Mouse (Mus musculus): ENCODE data around the gene Rnf207. TPM values are rescaled to one million over a fixed set of nuclear protein-coding genes. Genes with fewer than 3 reads are reported as not detected.
A peak's percentile ranks its signal among the peaks of the same experiment; 100 is the strongest.

Rnf207 gene
- polyA plus RNA-seq, 1 experiment from 2014 or later = 8.4 TPM

GRCm38 (mm10) chr4:152283186-152283950, 35.4 kb downstream of the Rnf207 start:
- H3K27ac ChIP-seq (ENCODE audit: low read depth, low read length) = no peak overlapping the region
- peak; percentile 78 for ATAC-seq (ENCODE audit: low read depth)
- peak overlapping the region; percentile 18; the same call in 1 of the 2 replicates for H3K9ac ChIP-seq (replicated peaks; ENCODE audit: low read depth, low read length)
- H3K36me3 ChIP-seq (ENCODE audit: control insufficient read depth, insufficient read depth, low read length) = no peaks in the 10 kb centered on the region
- no peaks in the 10 kb centered on the region for H3K9me3 ChIP-seq (ENCODE audit: control insufficient read depth, low read length)
- peak overlapping the region; percentile 51 for H3K4me2 ChIP-seq (ENCODE audit: low read depth, low read length)
- WGBS = 7% methylated on average over 50 of the region's 70 CpGs
- H3K27me3 ChIP-seq (ENCODE audit: control insufficient read depth, insufficient read depth, low read length) = peaks cover 77% of the 10 kb centered on the region
- H3K4me3 ChIP-seq (ENCODE audit: low read depth, low read length) = peak overlapping the region; percentile 27
- peaks cover 22% of the 10 kb centered on the region for H3K4me1 ChIP-seq (ENCODE audit: control insufficient read depth, insufficient read depth, low read length)

- WGBS = 19% methylated on average over 27 of the region's 34 CpGs
- peak overlapping the region; percentile 27 for H3K4me3 ChIP-seq (ENCODE audit: low read depth, low read length)
- peak overlapping the region; percentile 51 for H3K4me2 ChIP-seq (ENCODE audit: low read depth, low read length)
- peaks cover 22% of the 10 kb centered on the region for H3K4me1 ChIP-seq (ENCODE audit: control insufficient read depth, insufficient read depth, low read length)
- ATAC-seq (ENCODE audit: low read depth) = no peak
- H3K27me3 ChIP-seq (ENCODE audit: control insufficient read depth, insufficient read depth, low read length) = peaks cover 72% of the 10 kb centered on the region
- H3K9ac ChIP-seq (replicated peaks; ENCODE audit: low read depth, low read length) = peak overlapping the region; percentile 18; the same call in 1 of the 2 replicates
- no peak overlapping the region for H3K27ac ChIP-seq (ENCODE audit: low read depth, low read length)
- H3K36me3 ChIP-seq (ENCODE audit: control insufficient read depth, insufficient read depth, low read length) = no peaks in the 10 kb centered on the region
- no peaks in the 10 kb centered on the region for H3K9me3 ChIP-seq (ENCODE audit: control insufficient read depth, low read length)
Measured at GRCm38 (mm10) chr4:152282721-152283120, 36.1 kb downstream of the Rnf207 start.

GRCm38 (mm10) chr4:152281601-152282000, 37.2 kb downstream of the Rnf207 start:
- H3K27ac ChIP-seq (ENCODE audit: low read depth, low read length) = no peak overlapping the region
- H3K9me3 ChIP-seq (ENCODE audit: control insufficient read depth, low read length) = no peaks in the 10 kb centered on the region
- H3K4me1 ChIP-seq (ENCODE audit: control insufficient read depth, insufficient read depth, low read length) = peaks cover 14% of the 10 kb centered on the region
- no peaks in the 10 kb centered on the region for H3K36me3 ChIP-seq (ENCODE audit: control insufficient read depth, insufficient read depth, low read length)
- WGBS = 69% methylated on average over 15 of the region's 15 CpGs
- no peak overlapping the region for H3K4me3 ChIP-seq (ENCODE audit: low read depth, low read length)
- peaks cover 61% of the 10 kb centered on the region for H3K27me3 ChIP-seq (ENCODE audit: control insufficient read depth, insufficient read depth, low read length)
- H3K4me2 ChIP-seq (ENCODE audit: low read depth, low read length) = no peak overlapping the region
- no peak overlapping the region for H3K9ac ChIP-seq (replicated peaks; ENCODE audit: low read depth, low read length)
- ATAC-seq (ENCODE audit: low read depth) = no peak

GRCm38 (mm10) chr4:152278986-152279385, 39.8 kb downstream of the Rnf207 start:
- no peak overlapping the region for H3K4me3 ChIP-seq (ENCODE audit: low read depth, low read length)
- no peak overlapping the region for H3K4me2 ChIP-seq (ENCODE audit: low read depth, low read length)
- peaks cover 52% of the 10 kb centered on the region for H3K27me3 ChIP-seq (ENCODE audit: control insufficient read depth, insufficient read depth, low read length)
- no peak overlapping the region for H3K27ac ChIP-seq (ENCODE audit: low read depth, low read length)
- peaks cover 15% of the 10 kb centered on the region for H3K4me1 ChIP-seq (ENCODE audit: control insufficient read depth, insufficient read depth, low read length)
- no peaks in the 10 kb centered on the region for H3K9me3 ChIP-seq (ENCODE audit: control insufficient read depth, low read length)
- no peak for ATAC-seq (ENCODE audit: low read depth)
- H3K9ac ChIP-seq (replicated peaks; ENCODE audit: low read depth, low read length) = no peak overlapping the region
- 69% methylated on average over 23 of the region's 23 CpGs for WGBS
- no peaks in the 10 kb centered on the region for H3K36me3 ChIP-seq (ENCODE audit: control insufficient read depth, insufficient read depth, low read length)

- H3K9me3 ChIP-seq (ENCODE audit: control insufficient read depth, low read length) = no peaks in the 10 kb centered on the region
- peaks cover 17% of the 10 kb centered on the region for H3K4me1 ChIP-seq (ENCODE audit: control insufficient read depth, insufficient read depth, low read length)
- peaks cover 42% of the 10 kb centered on the region for H3K27me3 ChIP-seq (ENCODE audit: control insufficient read depth, insufficient read depth, low read length)
- 65% methylated on average over 2 of the region's 2 CpGs for WGBS
- H3K27ac ChIP-seq (ENCODE audit: low read depth, low read length) = no peak overlapping the region
- no peak overlapping the region for H3K9ac ChIP-seq (replicated peaks; ENCODE audit: low read depth, low read length)
- no peak overlapping the region for H3K4me2 ChIP-seq (ENCODE audit: low read depth, low read length)
- ATAC-seq (ENCODE audit: low read depth) = no peak
- no peaks in the 10 kb centered on the region for H3K36me3 ChIP-seq (ENCODE audit: control insufficient read depth, insufficient read depth, low read length)
- no peak overlapping the region for H3K4me3 ChIP-seq (ENCODE audit: low read depth, low read length)
Measured at GRCm38 (mm10) chr4:152277916-152278315, 40.9 kb downstream of the Rnf207 start.

- H3K27ac ChIP-seq (ENCODE audit: low read depth, low read length) = no peak overlapping the region
- no peaks in the 10 kb centered on the region for H3K36me3 ChIP-seq (ENCODE audit: control insufficient read depth, insufficient read depth, low read length)
- ATAC-seq (ENCODE audit: low read depth) = no peak
- 57% methylated on average over 10 of the region's 10 CpGs for WGBS
- no peak overlapping the region for H3K4me3 ChIP-seq (ENCODE audit: low read depth, low read length)
- H3K9me3 ChIP-seq (ENCODE audit: control insufficient read depth, low read length) = no peaks in the 10 kb centered on the region
- no peak overlapping the region for H3K9ac ChIP-seq (replicated peaks; ENCODE audit: low read depth, low read length)
- H3K4me1 ChIP-seq (ENCODE audit: control insufficient read depth, insufficient read depth, low read length) = peaks cover 15% of the 10 kb centered on the region; the same call in 1 of the 2 replicates
- H3K4me2 ChIP-seq (ENCODE audit: low read depth, low read length) = no peak overlapping the region
- peaks cover 30% of the 10 kb centered on the region for H3K27me3 ChIP-seq (ENCODE audit: control insufficient read depth, insufficient read depth, low read length)
Measured at GRCm38 (mm10) chr4:152276389-152277347, 42.1 kb downstream of the Rnf207 start.

- peak overlapping the region; percentile 58 for H3K4me3 ChIP-seq (ENCODE audit: low read depth, low read length)
- peak overlapping the region; percentile 82 for H3K4me2 ChIP-seq (ENCODE audit: low read depth, low read length)
- WGBS = under 1% methylated on average over 20 of the region's 20 CpGs
- H3K9me3 ChIP-seq (ENCODE audit: control insufficient read depth, low read length) = no peaks in the 10 kb centered on the region
- H3K4me1 ChIP-seq (ENCODE audit: control insufficient read depth, insufficient read depth, low read length) = peaks cover 15% of the 10 kb centered on the region; the same call in 1 of the 2 replicates
- H3K27me3 ChIP-seq (ENCODE audit: control insufficient read depth, insufficient read depth, low read length) = peaks cover 13% of the 10 kb centered on the region
- H3K36me3 ChIP-seq (ENCODE audit: control insufficient read depth, insufficient read depth, low read length) = no peaks in the 10 kb centered on the region
- ATAC-seq (ENCODE audit: low read depth) = peak; percentile 38; the same call in 1 of the 2 replicates
- peak overlapping the region; percentile 82 for H3K9ac ChIP-seq (replicated peaks; ENCODE audit: low read depth, low read length)
- H3K27ac ChIP-seq (ENCODE audit: low read depth, low read length) = no peak overlapping the region
Measured at GRCm38 (mm10) chr4:152274681-152275131, 44.1 kb downstream of the Rnf207 start.

- peak within 1 kb of the TSS; percentile 82 for H3K4me2 ChIP-seq (ENCODE audit: low read depth, low read length)
- H3K27ac ChIP-seq (ENCODE audit: low read depth, low read length) = peak within 1 kb of the TSS; percentile 49
- no peaks in the 10 kb centered on the region for H3K36me3 ChIP-seq (ENCODE audit: control insufficient read depth, insufficient read depth, low read length)
- peak within 1 kb of the TSS; percentile 82 for H3K9ac ChIP-seq (replicated peaks; ENCODE audit: low read depth, low read length)
- peaks cover 12% of the 10 kb centered on the region for H3K27me3 ChIP-seq (ENCODE audit: control insufficient read depth, insufficient read depth, low read length)
- ATAC-seq (ENCODE audit: low read depth) = peak; percentile 67
- peaks cover 15% of the 10 kb centered on the region; the same call in 1 of the 2 replicates for H3K4me1 ChIP-seq (ENCODE audit: control insufficient read depth, insufficient read depth, low read length)
- peak within 1 kb of the TSS; percentile 58 for H3K4me3 ChIP-seq (ENCODE audit: low read depth, low read length)
- under 1% methylated on average over 32 of the region's 48 CpGs for WGBS
- no peaks in the 10 kb centered on the region for H3K9me3 ChIP-seq (ENCODE audit: control insufficient read depth, low read length)
Measured at GRCm38 (mm10) chr4:152273621-152274236, 45.1 kb downstream of the Rnf207 start, which contains the start of gene Gpr153. Gpr153 (plus strand) TSS chr4:152274232.

Data from neural tube, embryonic 14.5 days (tissue).